ENCODE assay signal across 18 mouse cellular contexts in the genomic region with DNA sequence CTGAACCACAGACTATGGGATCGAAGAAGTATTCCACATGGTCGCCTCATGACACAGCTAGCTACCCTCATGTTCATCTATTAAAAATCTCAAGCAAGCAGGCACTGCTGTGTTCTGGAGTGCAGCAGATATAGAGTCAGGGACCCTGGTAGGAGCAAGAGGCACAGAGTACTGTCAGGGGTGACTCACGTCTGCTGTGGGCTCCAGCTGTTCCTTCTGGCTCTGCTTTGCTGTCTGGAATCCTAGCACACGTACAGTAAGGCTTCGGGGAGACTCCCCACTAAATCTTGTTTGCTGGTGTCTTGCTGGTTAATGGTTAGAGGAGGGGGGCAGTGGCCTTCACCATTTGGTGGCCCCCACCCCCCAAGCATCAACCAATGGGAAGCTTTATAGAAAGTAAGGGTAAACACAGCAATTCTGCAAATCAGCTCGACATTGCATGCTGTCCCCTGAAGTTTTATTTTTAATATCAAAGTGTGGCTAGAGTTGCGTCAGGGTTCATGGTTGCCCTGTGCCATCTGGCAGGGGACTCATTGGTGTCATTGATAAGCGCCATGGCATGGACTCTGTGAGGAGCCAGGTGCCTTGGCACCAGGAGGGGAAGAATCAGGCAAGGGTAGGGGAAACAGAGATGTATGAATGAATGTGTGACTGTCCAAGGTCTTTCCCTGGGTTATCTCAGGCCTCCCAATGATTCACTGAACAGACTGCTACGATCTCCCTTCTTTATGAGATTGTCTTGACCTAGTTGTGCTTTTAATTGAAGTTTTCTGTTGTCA. TPM values are rescaled to one million over a fixed set of nuclear protein-coding genes. Genes with fewer than 3 reads are reported as not detected.
DNase-seq lines count a peak whose midpoint lies in the region; ATAC-seq and TF ChIP-seq lines count a peak whose summit lies in the region.
"Had no signal": no experiment of that assay in that cellular context is flagged by ENCODE, and none has a peak within 500 bp of the region (broad histone marks: within the 10 kb centered on the region; RNA-seq: fewer than 3 reads in every experiment).

A gene (minus strand): TSS at position 365 of the 779 bp plus-strand sequence.

- no peak within 1 kb of the TSS for H3K27ac ChIP-seq in intestine, embryonic 15.5 days
- H3K27ac ChIP-seq: limb, embryonic 13.5 days; neural tube, embryonic 15.5 days had no signal

- intact Hi-C loops in heart, postnatal 25 days (cut with DNase I), result no loop called here

- H3K4me1 ChIP-seq in intestine, embryonic 15.5 days (replicated peaks), result no peaks in the 10 kb centered on the region
- H3K4me1 ChIP-seq: limb, embryonic 13.5 days; neural tube, embryonic 15.5 days had no signal

- H3K9me3 ChIP-seq in intestine, embryonic 15.5 days, result no peaks in the 10 kb centered on the region
- H3K9me3 ChIP-seq: limb, embryonic 13.5 days; neural tube, embryonic 15.5 days had no signal

- H3K4me3 ChIP-seq in intestine, embryonic 15.5 days (replicated peaks), result no peak within 1 kb of the TSS
- no peak within 1 kb of the TSS for H3K4me3 ChIP-seq in myocyte
- H3K4me3 ChIP-seq: limb, embryonic 13.5 days; neural tube, embryonic 15.5 days had no signal

- TF ChIP-seq POLR2A in myocyte (IDR thresholded peaks at IDR 0.05; ENCODE audit: insufficient read length, low read depth), result no peak

- H3ac ChIP-seq in myocyte (ENCODE audit: control insufficient read depth, insufficient read length), result no peak within 1 kb of the TSS

- DNase-seq in heart, adult 11 months, result peak; percentile 89
- no peak for DNase-seq in heart, postnatal 25 days (ENCODE audit: low spot score)
- peak; percentile 40 for DNase-seq in kidney, postnatal 14 days
- no peak for DNase-seq in kidney, adult 11 months
- no peak for DNase-seq in layer of hippocampus, adult 9-10 months (ENCODE audit: low spot score)
- DNase-seq: B cell, adult 2 months; cerebellum, postnatal 10 days had no signal

- ATAC-seq in intestine, embryonic 15.5 days, result 0 out of 2 replicates have a peak, but pooled peaks have one; percentile 31
- no peak for ATAC-seq in megakaryocyte progenitor cell, adult 5-6 weeks (replicated peaks; ENCODE audit: poor library complexity)
- ATAC-seq: forebrain, embryonic 16.5 days; inflammation-experienced regulatory T-cells, adult 6 months had no signal

- H3K4me2 ChIP-seq in intestine, embryonic 15.5 days (replicated peaks), result no peak within 1 kb of the TSS
- H3K4me2 ChIP-seq in myocyte (ENCODE audit: low read depth), result peak within 1 kb of the TSS; percentile 69
- H3K4me2 ChIP-seq: limb, embryonic 13.5 days; midbrain, embryonic 11.5 days; neural tube, embryonic 15.5 days had no signal

- 68% methylated on average over 9 of the region's 9 CpGs for WGBS in intestine, embryonic 15.5 days

- H3K36me3 ChIP-seq in intestine, embryonic 15.5 days, result no peaks in the 10 kb centered on the region
- no peaks in the 10 kb centered on the region for H3K36me3 ChIP-seq in myocyte (ENCODE audit: control insufficient read depth, insufficient read depth)
- H3K36me3 ChIP-seq: limb, embryonic 13.5 days; neural tube, embryonic 15.5 days had no signal

- H3K9ac ChIP-seq in intestine, embryonic 15.5 days, result no peak within 1 kb of the TSS
- H3K9ac ChIP-seq: limb, embryonic 13.5 days; neural tube, embryonic 15.5 days had no signal

- H3K79me2 ChIP-seq in myocyte (ENCODE audit: control insufficient read depth, insufficient read depth), result no peaks in the 10 kb centered on the region

- no peaks in the 10 kb centered on the region for H3K27me3 ChIP-seq in intestine, embryonic 15.5 days (replicated peaks)
- H3K27me3 ChIP-seq in myocyte (ENCODE audit: control insufficient read depth, insufficient read depth, insufficient read length), result no peaks in the 10 kb centered on the region
- H3K27me3 ChIP-seq: limb, embryonic 13.5 days; neural tube, embryonic 15.5 days had no signal

TF ChIP-seq in myocyte, 11 proteins besides CTCF, POLR2A, EP300 and RAD21:
- TF ChIP-seq REST (IDR thresholded peaks at IDR 0.05; ENCODE audit: insufficient read depth, insufficient read length) (no peak), E2F4 (IDR thresholded peaks at IDR 0.05; ENCODE audit: insufficient read depth) (no peak), CEBPB (IDR thresholded peaks at IDR 0.05; ENCODE audit: insufficient read depth, poor library complexity, severe bottlenecking) (no peak), MYOG (IDR thresholded peaks at IDR 0.05; ENCODE audit: control insufficient read depth in 1 of 3, insufficient read depth in 1 of 3, insufficient read length in 2 of 3, low read depth in 2 of 3) (peak; percentile 45 to 69 (median 50)), MAX (IDR thresholded peaks at IDR 0.05; ENCODE audit: low read depth) (no peak), POLR2AphosphoS2 (IDR thresholded peaks at IDR 0.05; ENCODE audit: insufficient read length, low read depth) (no peak), TCF12 (IDR thresholded peaks at IDR 0.05; ENCODE audit: insufficient read depth, poor library complexity, severe bottlenecking) (peak; percentile 30), TCF3 (IDR thresholded peaks at IDR 0.05; ENCODE audit: insufficient read length, low read depth) (no peak), SRF (IDR thresholded peaks at IDR 0.05; ENCODE audit: control insufficient read depth, insufficient read length, low read depth) (no peak), USF1 (IDR thresholded peaks at IDR 0.05; ENCODE audit: low read depth) (no peak), MYOD1 (IDR thresholded peaks at IDR 0.05; ENCODE audit: control insufficient read depth in 1 of 3, insufficient read length in 2 of 3, low read depth in 2 of 3) (peak; percentile 38 to 85 (median 82))

RNA-seq across cellular contexts. Expression of the gene that starts here (rescaled TPM):
- total RNA-seq in heart, postnatal 25 days (2021), result not detected
- polyA plus RNA-seq in intestine, embryonic 15.5 days (2015; fragmentation: Nextera tagmentation; extraction: Ambion mirVana), result 96.8 and 146 TPM in 2 replicates
- polyA plus RNA-seq in myocyte (2012; fragmentation: generic; extraction: Trizol), result 0.20 TPM
- not detected in 2 replicates for total RNA-seq in megakaryocyte progenitor cell, adult 5-6 weeks (2015)
- total RNA-seq in megakaryocyte progenitor cell, adult 5-6 weeks (2017), result not detected in 2 replicates
- total RNA-seq: gastrocnemius, adult 18-20 months; layer of hippocampus, adult 8-10 months had no signal
- polyA plus RNA-seq: forebrain, embryonic 16.5 days; hindbrain, embryonic 11.5 days; inflammation-experienced regulatory T-cells, adult 6 months; midbrain, embryonic 11.5 days had no signal

Comparison
In these comparisons a context has a peak if more than half of its experiments do, and no peak if none do; other contexts are left out.
1. RNA of the gene that starts here (polyA plus RNA-seq): 96.8 to 146 TPM in intestine, embryonic 15.5 days; 0.20 TPM in myocyte (single experiment); every median in the first group is over 10 times any median in the second.
2. DNase-seq: peak in heart, adult 11 months (single experiment) and kidney, postnatal 14 days (single experiment); none in heart, postnatal 25 days (single experiment), kidney, adult 11 months (single experiment) and layer of hippocampus, adult 9-10 months (single experiment).